Mouse (Mus musculus) heart, adult 2 months (tissue): ENCODE measurements around the gene Sowaha. TPM values are rescaled to one million over a fixed set of nuclear protein-coding genes. Genes with fewer than 3 reads are reported as not detected.

Experiments
- DNase-seq, 2 experiments: peaks; one replicate each; pipeline ENCODE4 v3.0.0; 2021
- H3K27ac ChIP-seq: fragments of 200-600 bp; 2 replicates; pipeline ENCODE4 v1.8.1; 2022
- H3K27me3 ChIP-seq: fragments of 200-500 bp; 2 replicates; pipeline ENCODE4 v1.6.1; 2012; ENCODE audit warnings: mild to moderate bottlenecking, low read length, inconsistent platforms, mixed read lengths; ENCODE audit not compliant: control insufficient read depth, insufficient read depth
- H3K36me3 ChIP-seq: fragments of 200-500 bp; 2 replicates; pipeline ENCODE4 v1.6.1; 2012; ENCODE audit warnings: low read length, inconsistent platforms; ENCODE audit not compliant: control insufficient read depth, insufficient read depth
- H3K4me1 ChIP-seq: fragments of 200-500 bp; 2 replicates; pipeline ENCODE4 v1.6.1; 2011; ENCODE audit warnings: low read length; ENCODE audit not compliant: control insufficient read depth, insufficient read depth
- H3K4me3 ChIP-seq: fragments of 200-600 bp; 2 replicates; pipeline ENCODE4 v1.8.1; 2022
- H3K79me2 ChIP-seq: fragments of 200-500 bp; replicated peaks from 2 replicates; pipeline ENCODE4 v1.6.1; 2012; ENCODE audit warnings: mild to moderate bottlenecking, inconsistent platforms, low read length, moderate library complexity, mixed read lengths; ENCODE audit not compliant: control insufficient read depth, insufficient read depth
- H3K9ac ChIP-seq: fragments of 200-500 bp; 2 replicates; pipeline ENCODE4 v1.6.1; 2012; ENCODE audit warnings: low read depth, mild to moderate bottlenecking, control low read depth, inconsistent platforms, low read length, mixed read lengths
- CTCF ChIP-seq: fragments of 200-600 bp; IDR thresholded peaks from 2 replicates; pipeline ENCODE4 v1.8.1; 2022; ENCODE audit warnings: antibody characterized with exemption, mild to moderate bottlenecking, moderate library complexity
- EP300 ChIP-seq: fragments of 200-500 bp; IDR thresholded peaks from 2 replicates; pipeline ENCODE4 v1.6.1; 2011; ENCODE audit warnings: low read depth, low read length, control low read depth; ENCODE audit not compliant: insufficient read depth
- POLR2A ChIP-seq: fragments of 200-500 bp; IDR thresholded peaks from 2 replicates; pipeline ENCODE4 v1.6.1; 2011; ENCODE audit warnings: mild to moderate bottlenecking, low read depth, low read length, control low read depth; ENCODE audit not compliant: insufficient read depth
- WGBS: fragments of 180-500 bp; shearing (Covaris S2); methylation state at CpG from one replicate; pipeline ENCODE4 v1.1.7; 2018; 5-methylcytosine and 5-hydroxymethylcytosine counted together
- intact Hi-C: fragments of 180-260 bp; cut with DNase I; formaldehyde crosslinking; loops from one replicate; pipeline ENCODE4 v1.15.1; 2025
- polyA plus RNA-seq: library from polyadenylated mRNA; depleted of rRNA; stranded (reverse); fragments of >200 nt; gene quantifications from 2 replicates; pipeline ENCODE4 v1.2.3, GENCODE M21; 2012
- total RNA-seq, 2 experiments: library from RNA; stranded (reverse); gene quantifications; 2 replicates each; pipeline ENCODE4 v1.2.3; 2021

The Sowaha gene
- total and polyA plus RNA-seq, 3 experiments: 0.05 to 0.34 (median 0.10) TPM

DNA sequence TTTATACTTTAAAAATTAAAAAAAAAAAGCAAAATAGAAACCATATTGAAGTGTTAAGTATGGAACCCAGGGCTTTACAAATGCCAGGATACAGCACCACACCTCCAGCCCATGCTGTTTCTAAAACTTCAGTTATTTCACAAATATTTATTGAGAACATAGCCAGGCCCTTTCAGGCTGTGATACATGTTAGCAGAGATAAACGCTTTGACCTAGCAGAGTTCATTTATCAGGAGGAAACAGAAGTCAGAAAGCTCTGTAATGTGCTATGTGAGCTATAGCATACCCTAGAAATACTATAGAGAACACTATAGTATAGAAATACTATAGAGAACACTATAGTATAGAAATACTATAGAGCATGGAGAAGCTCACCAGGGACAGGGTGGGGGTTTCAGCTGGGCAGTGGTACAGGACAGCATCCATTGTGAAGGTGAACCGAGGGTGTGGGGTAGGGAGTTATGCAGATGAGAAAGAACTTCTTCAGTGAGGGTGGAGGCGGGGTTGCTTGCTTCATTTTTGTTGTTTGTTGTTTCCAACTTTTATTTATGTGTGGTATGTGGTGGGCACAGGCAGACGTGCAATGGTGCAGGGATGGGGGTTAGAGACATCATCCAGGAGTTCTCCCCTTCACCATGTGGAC lies 1.1 kb upstream of the Sowaha start:
- no peak overlapping the region for H3K27ac ChIP-seq
- no peak for DNase-seq
- no peak for TF ChIP-seq CTCF
- TF ChIP-seq EP300: no peak
- no peak for TF ChIP-seq POLR2A
- peaks cover 14% of the 10 kb centered on the region for H3K27me3 ChIP-seq
- intact Hi-C loops: no loop called here
- no peaks in the 10 kb centered on the region for H3K79me2 ChIP-seq
- H3K4me3 ChIP-seq: no peak overlapping the region
- 80% methylated on average over 4 of the region's 4 CpGs for WGBS
- no peak overlapping the region for H3K9ac ChIP-seq
- no peaks in the 10 kb centered on the region for H3K36me3 ChIP-seq
- no peaks in the 10 kb centered on the region for H3K4me1 ChIP-seq

GRCm38 (mm10) chr11:53479171-53479782 lies 797 bp downstream of the Sowaha start:
- 2% methylated on average over 62 of the region's 62 CpGs for WGBS
- Histone ChIP-seq H3K27ac (no peak overlapping the region), H3K36me3 (no peaks in the 10 kb centered on the region), H3K79me2 (no peaks in the 10 kb centered on the region), H3K27me3 (peaks cover 14% of the 10 kb centered on the region), H3K4me1 (no peaks in the 10 kb centered on the region), H3K9ac (peak overlapping the region; percentile 74), H3K4me3 (peak overlapping the region; percentile 50)
- peak in 1 of 2 experiments; percentile 57 for DNase-seq
- TF ChIP-seq CTCF: no peak
- TF ChIP-seq EP300: no peak
- no peak for TF ChIP-seq POLR2A
- intact Hi-C loops: no loop called here

GRCm38 (mm10) chr11:53478383-53479170 lies 1.5 kb downstream of the Sowaha start:
- Histone ChIP-seq H3K36me3 (no peaks in the 10 kb centered on the region), H3K27me3 (peaks cover 14% of the 10 kb centered on the region), H3K9ac (peak overlapping the region; percentile 74), H3K27ac (no peak overlapping the region), H3K4me1 (no peaks in the 10 kb centered on the region), H3K79me2 (no peaks in the 10 kb centered on the region), H3K4me3 (peak overlapping the region; percentile 50)
- WGBS: 11% methylated on average over 79 of the region's 79 CpGs
- no peak for TF ChIP-seq POLR2A
- no peak for TF ChIP-seq EP300
- no peak for TF ChIP-seq CTCF
- DNase-seq: peak in 1 of 2 experiments; percentile 40
- intact Hi-C loops: no loop called here

DNA sequence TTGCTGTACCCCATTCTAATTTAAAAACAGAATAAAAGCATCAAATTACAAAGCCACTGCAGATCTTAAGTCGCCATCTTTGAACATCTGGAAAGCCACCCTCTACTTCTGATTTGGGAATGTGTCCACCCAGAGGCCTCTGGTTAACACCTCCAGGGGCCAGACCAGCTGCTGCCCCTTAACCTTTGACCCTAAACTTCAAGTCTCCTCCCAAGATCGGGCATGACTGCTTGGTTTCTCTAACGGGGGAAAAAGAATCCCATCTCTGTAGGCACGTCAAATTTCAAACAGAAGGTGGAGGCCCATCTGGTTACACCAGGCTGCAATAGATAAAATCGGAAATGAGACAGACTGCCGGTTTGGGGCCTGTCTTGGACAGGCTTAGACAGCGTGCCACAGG lies 2.2 kb downstream of the Sowaha start:
- WGBS: 83% methylated on average over 7 of the region's 7 CpGs

DNA sequence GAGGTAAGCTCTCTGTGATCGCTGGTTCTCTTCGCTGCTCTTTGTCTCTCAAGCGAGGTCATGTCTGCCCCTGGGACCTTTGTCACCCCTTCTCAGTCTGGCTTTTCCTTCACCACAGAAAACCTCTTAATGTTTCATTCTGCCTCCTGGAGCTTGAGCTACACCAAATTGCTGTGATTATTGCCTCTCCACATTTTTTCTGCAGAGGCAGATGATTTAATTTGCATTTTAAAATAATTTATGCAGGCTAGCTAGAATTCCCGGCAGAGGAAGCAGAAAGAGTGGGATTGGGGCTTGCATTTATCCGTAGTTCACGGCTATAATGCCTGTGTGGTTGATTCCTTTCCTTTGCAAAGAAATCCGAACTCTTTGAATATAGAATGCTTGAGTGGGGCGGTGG lies 4.5 kb downstream of the Sowaha start:
- Histone ChIP-seq H3K27me3 (peaks cover 14% of the 10 kb centered on the region), H3K36me3 (no peaks in the 10 kb centered on the region), H3K9ac (no peak overlapping the region), H3K4me3 (no peak overlapping the region), H3K4me1 (no peaks in the 10 kb centered on the region; the same call in 1 of the 2 replicates), H3K27ac (no peak overlapping the region), H3K79me2 (no peaks in the 10 kb centered on the region)
- no peak for DNase-seq
- intact Hi-C loops: no loop called here
- WGBS: 26% methylated on average over 8 of the region's 8 CpGs
- TF ChIP-seq EP300 (no peak), POLR2A (no peak), CTCF (no peak)

More for the DNA sequence above, 2.2 kb downstream of the Sowaha start:
- Histone ChIP-seq H3K79me2 (no peaks in the 10 kb centered on the region), H3K27me3 (peaks cover 14% of the 10 kb centered on the region), H3K9ac (no peak overlapping the region), H3K27ac (no peak overlapping the region), H3K4me3 (no peak overlapping the region), H3K36me3 (no peaks in the 10 kb centered on the region), H3K4me1 (no peaks in the 10 kb centered on the region)
- no peak for TF ChIP-seq CTCF
- TF ChIP-seq EP300: no peak
- no peak for TF ChIP-seq POLR2A
- intact Hi-C loops: no loop called here
- DNase-seq: no peak

DNA sequence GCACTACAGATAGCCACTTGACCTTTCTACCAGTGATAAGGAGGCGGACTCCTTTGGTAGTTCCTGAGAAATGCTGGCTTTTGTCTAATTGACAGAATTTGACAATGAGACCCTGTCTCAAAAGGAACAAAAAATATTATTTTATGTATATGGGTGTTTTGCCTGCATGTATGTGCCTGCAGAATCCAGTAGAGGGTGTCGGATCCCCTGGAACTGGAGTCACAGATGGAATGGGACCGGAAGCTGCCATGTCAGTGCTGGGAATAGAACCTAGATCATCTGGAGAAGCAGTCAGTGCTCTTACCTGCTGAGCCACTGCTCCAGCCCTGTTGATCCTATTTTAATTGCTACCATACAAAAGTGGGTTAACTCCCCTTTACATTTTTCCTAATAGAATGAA lies 7.4 kb downstream of the Sowaha start:
- TF ChIP-seq CTCF (peak; percentile 33), EP300 (no peak)
- WGBS: 84% methylated on average over 3 of the region's 3 CpGs
- H3K4me1 ChIP-seq: peaks cover 1% of the 10 kb centered on the region; the same call in 1 of the 2 replicates
- no peak overlapping the region for H3K9ac ChIP-seq
- DNase-seq: no peak
- no peaks in the 10 kb centered on the region for H3K79me2 ChIP-seq
- H3K27me3 ChIP-seq: no peaks in the 10 kb centered on the region
- H3K36me3 ChIP-seq: no peaks in the 10 kb centered on the region
- no peak overlapping the region for H3K27ac ChIP-seq
- H3K4me3 ChIP-seq: no peak overlapping the region
- intact Hi-C loops: loop anchor here (5.0 kb wide), 1 partner anchor 55 kb away; no protein-coding TSS in a partner anchor
